Mouse (Mus musculus) heart, embryonic 11.5 days (tissue): ENCODE results near the gene Fibcd1. TPM values are rescaled to one million over a fixed set of nuclear protein-coding genes. Genes with fewer than 3 reads are reported as not detected.
A peak's percentile ranks its signal among the peaks of the same experiment; 100 is the strongest.

Experiments used
- ATAC-seq: fragments of 200-750 bp; cut with Nextera tagmentation; replicated peaks from 2 replicates; pipeline ENCODE4 v1.8.0; 2017; ENCODE audit warnings: moderate library complexity; ENCODE audit not compliant: insufficient number of reproducible peaks, low FRiP score, low TSS enrichment
- H3K27ac ChIP-seq: fragments of 300-500 bp; sonication (generic); 2 replicates; pipeline ENCODE4 v1.5.1; 2014; ENCODE audit warnings: mild to moderate bottlenecking, low read depth, low read length
- H3K27me3 ChIP-seq: fragments of 300-500 bp; sonication (generic); 2 replicates; pipeline ENCODE4 v1.6.1; 2014; ENCODE audit warnings: mild to moderate bottlenecking, low read length, mixed read lengths; ENCODE audit not compliant: control insufficient read depth, insufficient read depth
- H3K36me3 ChIP-seq: fragments of 300-500 bp; sonication (generic); 2 replicates; pipeline ENCODE4 v1.6.1; 2014; ENCODE audit warnings: mild to moderate bottlenecking, low read length, moderate library complexity, mixed read lengths; ENCODE audit not compliant: control insufficient read depth, insufficient read depth
- H3K4me1 ChIP-seq: fragments of 300-500 bp; sonication (generic); 2 replicates; pipeline ENCODE4 v1.6.1; 2014; ENCODE audit warnings: low read length; ENCODE audit not compliant: control insufficient read depth, insufficient read depth
- H3K4me2 ChIP-seq: fragments of 300-500 bp; sonication (generic); 2 replicates; pipeline ENCODE4 v1.6.1; 2014; ENCODE audit warnings: mild to moderate bottlenecking, moderate library complexity
- H3K4me3 ChIP-seq: fragments of 300-500 bp; sonication (generic); 2 replicates; pipeline ENCODE4 v1.5.1; 2014; ENCODE audit warnings: low read depth, low read length
- H3K9ac ChIP-seq: fragments of 300-500 bp; sonication (generic); 2 replicates; pipeline ENCODE4 v1.6.1; 2014; ENCODE audit warnings: mild to moderate bottlenecking, low read depth, low read length, moderate library complexity
- H3K9me3 ChIP-seq: fragments of 300-500 bp; sonication (generic); replicated peaks from 2 replicates; pipeline ENCODE4 v1.6.1; 2016; ENCODE audit warnings: low read length; ENCODE audit not compliant: control insufficient read depth
- WGBS: fragments of 180-500 bp; shearing (Covaris S2); extraction: QIAGEN DNeasy Blood & Tissue Kit; methylation state at CpG from one replicate; pipeline ENCODE4 v1.1.7; 2014; ENCODE audit not compliant: insufficient replicate concordance; 5-methylcytosine and 5-hydroxymethylcytosine counted together
- polyA plus RNA-seq: library from polyadenylated mRNA; unstranded; fragments of >200 nt; fragmentation: Nextera tagmentation; extraction: Ambion mirVana; gene quantifications from 2 replicates; pipeline ENCODE4 v1.2.1, GENCODE M21; 2014

The Fibcd1 gene
- polyA plus RNA-seq, 1 experiment from 2014 or later: not detected

GRCm38 (mm10) chr2:31847908-31848307 is 2.1 kb upstream of the Fibcd1 start:
- 0 out of 2 replicates have a peak, but pooled peaks have one; percentile 14 for ATAC-seq

DNA sequence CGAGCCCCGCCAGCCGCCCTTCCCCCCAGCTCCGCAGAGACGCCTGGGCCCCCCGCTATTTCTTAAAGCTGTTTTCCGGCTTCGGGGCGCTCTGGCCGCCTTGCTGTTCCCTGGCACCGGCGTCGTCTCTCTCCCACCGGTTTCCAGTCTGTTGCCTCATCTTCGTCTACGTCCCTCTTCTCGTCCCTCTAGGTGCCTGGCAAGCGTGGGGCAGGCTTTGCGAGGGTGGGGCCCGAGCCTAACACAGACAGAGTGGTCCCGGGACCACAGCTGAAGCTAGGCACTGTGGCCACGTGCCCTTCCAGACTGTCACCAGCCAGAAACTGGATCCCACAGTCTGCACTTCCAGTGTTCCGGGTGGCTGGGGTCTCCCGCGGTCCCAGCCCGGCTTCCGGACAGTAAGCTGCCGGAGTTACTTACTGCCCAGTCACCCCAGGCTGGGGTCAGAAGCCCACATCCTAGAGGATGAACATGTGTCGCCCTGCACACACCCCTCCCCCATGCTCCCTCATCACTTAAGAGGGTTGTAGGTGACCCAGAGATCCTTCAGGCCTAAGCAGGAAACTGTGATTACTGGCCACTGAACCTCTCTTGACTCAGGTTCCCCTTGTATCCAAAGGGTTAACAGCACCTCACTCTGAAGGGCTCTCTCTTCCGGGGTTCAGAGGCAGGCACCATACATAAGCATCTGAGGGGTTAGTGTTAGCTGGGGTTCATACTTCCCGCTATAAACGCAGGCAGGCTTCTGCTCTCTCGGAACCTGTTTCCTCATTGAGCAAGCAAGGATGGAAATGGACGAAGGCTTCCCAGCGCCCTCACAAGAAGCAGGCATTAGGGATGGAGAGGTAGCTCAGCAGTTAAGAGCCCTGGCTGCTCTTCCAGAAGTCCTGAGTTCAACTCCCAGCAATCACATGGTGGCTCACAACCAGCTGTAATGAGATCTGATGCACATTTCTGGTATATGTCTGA is 1.2 kb upstream of the Fibcd1 start:
- ATAC-seq: no peak
- WGBS: 3% methylated on average over 34 of the region's 35 CpGs
- H3K4me2 ChIP-seq: peak overlapping the region; percentile 84
- no peaks in the 10 kb centered on the region for H3K36me3 ChIP-seq
- H3K4me1 ChIP-seq: peaks cover 14% of the 10 kb centered on the region
- H3K9ac ChIP-seq: no peak overlapping the region; the same call in 1 of the 2 replicates
- H3K4me3 ChIP-seq: peak overlapping the region; percentile 55
- peaks cover 53% of the 10 kb centered on the region for H3K27me3 ChIP-seq
- H3K9me3 ChIP-seq: no peaks in the 10 kb centered on the region
- H3K27ac ChIP-seq: no peak overlapping the region

More at GRCm38 (mm10) chr2:31847908-31848307, 2.1 kb upstream of the Fibcd1 start:
- 15% methylated on average over 6 of the region's 6 CpGs for WGBS
- peaks cover 14% of the 10 kb centered on the region for H3K4me1 ChIP-seq
- H3K4me2 ChIP-seq: no peak overlapping the region
- peaks cover 52% of the 10 kb centered on the region for H3K27me3 ChIP-seq
- H3K36me3 ChIP-seq: no peaks in the 10 kb centered on the region
- no peak overlapping the region for H3K4me3 ChIP-seq
- no peak overlapping the region for H3K27ac ChIP-seq
- H3K9ac ChIP-seq: no peak overlapping the region
- no peaks in the 10 kb centered on the region for H3K9me3 ChIP-seq

- peak overlapping the region; percentile 17; the same call in 1 of the 2 replicates for H3K9ac ChIP-seq
- ATAC-seq: no peak
- no peaks in the 10 kb centered on the region for H3K36me3 ChIP-seq
- peaks cover 57% of the 10 kb centered on the region for H3K27me3 ChIP-seq
- WGBS: 3% methylated on average over 26 of the region's 26 CpGs
- peak overlapping the region; percentile 55 for H3K4me3 ChIP-seq
- H3K4me2 ChIP-seq: peak overlapping the region; percentile 84
- no peaks in the 10 kb centered on the region for H3K9me3 ChIP-seq
- no peak overlapping the region for H3K27ac ChIP-seq
- peaks cover 14% of the 10 kb centered on the region for H3K4me1 ChIP-seq
Observed at GRCm38 (mm10) chr2:31845512-31845895, 301 bp downstream of the Fibcd1 start.

DNA sequence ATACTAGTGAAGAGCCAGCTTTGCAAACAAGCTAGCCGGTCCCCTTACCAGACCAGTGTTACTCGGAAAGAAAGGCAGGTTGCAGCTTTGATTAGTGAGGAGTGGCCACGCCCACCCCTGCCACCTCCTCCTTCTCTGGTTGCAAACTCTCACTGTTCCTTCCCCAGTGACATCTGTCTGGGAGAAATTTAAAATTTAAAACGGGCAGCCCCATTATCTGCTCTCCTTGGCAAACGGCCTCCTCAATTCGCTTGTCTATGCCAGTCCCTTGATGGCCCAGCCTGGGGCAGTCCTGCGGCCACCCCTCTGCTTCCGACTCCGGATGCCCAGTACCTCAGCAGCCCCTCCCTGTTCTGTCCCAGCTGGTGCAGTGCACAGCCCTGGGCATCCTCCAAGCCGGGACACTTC is 1.1 kb downstream of the Fibcd1 start:
- Histone ChIP-seq H3K9ac (no peak overlapping the region), H3K9me3 (no peaks in the 10 kb centered on the region), H3K4me1 (peaks cover 14% of the 10 kb centered on the region), H3K27me3 (peaks cover 57% of the 10 kb centered on the region), H3K4me3 (no peak overlapping the region), H3K4me2 (peak overlapping the region; percentile 1; the same call in 1 of the 2 replicates), H3K27ac (no peak overlapping the region), H3K36me3 (no peaks in the 10 kb centered on the region)
- no peak for ATAC-seq
- WGBS: 5% methylated on average over 10 of the region's 10 CpGs

GRCm38 (mm10) chr2:31838868-31839267 is 6.9 kb downstream of the Fibcd1 start:
- Histone ChIP-seq H3K27me3 (peaks cover 37% of the 10 kb centered on the region), H3K9ac (no peak overlapping the region), H3K4me2 (no peak overlapping the region), H3K36me3 (no peaks in the 10 kb centered on the region), H3K27ac (no peak overlapping the region), H3K9me3 (no peaks in the 10 kb centered on the region), H3K4me1 (no peaks in the 10 kb centered on the region), H3K4me3 (no peak overlapping the region)
- 74% methylated on average over 1 of the region's 1 CpGs for WGBS
- ATAC-seq: no peak

DNA sequence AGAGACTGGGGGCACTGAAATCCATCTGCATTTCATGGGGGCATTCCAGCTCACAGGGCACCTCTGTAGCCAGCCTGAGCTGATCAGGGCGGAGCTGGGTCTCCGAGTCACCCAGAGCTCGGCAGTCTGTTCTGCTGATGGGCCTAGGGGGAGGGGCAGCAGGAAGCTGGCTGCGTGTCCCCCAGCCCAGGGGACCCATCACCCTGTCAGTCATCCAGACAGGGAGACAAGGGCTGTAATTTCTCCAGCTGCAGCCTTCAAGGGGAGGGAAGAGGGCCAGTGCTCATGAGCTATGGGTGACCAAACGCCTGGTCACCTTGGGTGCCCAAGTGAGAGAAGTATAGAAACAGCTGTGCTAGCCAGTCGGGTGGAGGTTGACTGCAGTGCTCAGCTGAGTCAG is 8.8 kb downstream of the Fibcd1 start:
- no peaks in the 10 kb centered on the region for H3K4me1 ChIP-seq
- 23% methylated on average over 6 of the region's 6 CpGs for WGBS
- ATAC-seq: no peak
- H3K9ac ChIP-seq: no peak overlapping the region
- peaks cover 30% of the 10 kb centered on the region for H3K27me3 ChIP-seq
- H3K27ac ChIP-seq: no peak overlapping the region
- no peaks in the 10 kb centered on the region for H3K9me3 ChIP-seq
- H3K36me3 ChIP-seq: no peaks in the 10 kb centered on the region
- H3K4me3 ChIP-seq: no peak overlapping the region
- H3K4me2 ChIP-seq: no peak overlapping the region

DNA sequence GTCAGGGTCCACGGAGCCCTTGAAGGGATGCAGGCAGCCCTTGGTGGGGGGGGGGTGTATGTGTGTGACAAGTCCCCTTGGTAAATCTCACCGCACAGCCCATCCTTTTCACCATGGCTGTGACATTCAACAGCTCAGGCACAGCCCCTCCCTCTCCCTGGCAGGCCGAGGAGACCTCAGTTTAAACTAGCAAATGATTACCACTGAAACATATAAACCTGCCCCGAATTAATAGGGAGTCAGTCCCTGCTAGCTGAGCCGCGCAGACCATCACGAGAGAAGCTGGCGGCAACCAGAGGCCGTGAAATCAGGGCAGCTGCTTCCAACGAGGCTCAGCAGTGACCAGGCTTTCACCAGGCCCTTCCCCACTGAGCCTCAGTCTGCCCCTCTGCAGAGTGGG is 9.7 kb downstream of the Fibcd1 start:
- ATAC-seq: no peak
- no peaks in the 10 kb centered on the region for H3K9me3 ChIP-seq
- H3K27ac ChIP-seq: no peak overlapping the region
- no peaks in the 10 kb centered on the region for H3K36me3 ChIP-seq
- H3K4me2 ChIP-seq: no peak overlapping the region
- peaks cover 32% of the 10 kb centered on the region for H3K27me3 ChIP-seq
- WGBS: 77% methylated on average over 10 of the region's 10 CpGs
- no peaks in the 10 kb centered on the region for H3K4me1 ChIP-seq
- no peak overlapping the region for H3K9ac ChIP-seq
- no peak overlapping the region for H3K4me3 ChIP-seq

- no peaks in the 10 kb centered on the region for H3K36me3 ChIP-seq
- no peak overlapping the region for H3K27ac ChIP-seq
- no peak overlapping the region for H3K9ac ChIP-seq
- H3K4me3 ChIP-seq: no peak overlapping the region
- peaks cover 1% of the 10 kb centered on the region for H3K4me1 ChIP-seq
- ATAC-seq: no peak
- 24% methylated on average over 4 of the region's 4 CpGs for WGBS
- H3K9me3 ChIP-seq: no peaks in the 10 kb centered on the region
- peaks cover 30% of the 10 kb centered on the region for H3K27me3 ChIP-seq
- H3K4me2 ChIP-seq: no peak overlapping the region
Observed at GRCm38 (mm10) chr2:31828311-31828825, 17.4 kb downstream of the Fibcd1 start.
